Mouse (Mus musculus) lung, postnatal 0 days (tissue): ENCODE results near the gene Pgc.

ENCODE experiments used
- CTCF ChIP-seq: IDR thresholded peaks from 2 replicates; pipeline ENCODE4 v1.5.1; 2016; ENCODE audit warnings: antibody characterized with exemption, mild to moderate bottlenecking
- EP300 ChIP-seq: IDR thresholded peaks from 2 replicates; pipeline ENCODE4 v1.6.1; 2016; ENCODE audit warnings: antibody characterized with exemption, mild to moderate bottlenecking, control low read depth

DNA sequence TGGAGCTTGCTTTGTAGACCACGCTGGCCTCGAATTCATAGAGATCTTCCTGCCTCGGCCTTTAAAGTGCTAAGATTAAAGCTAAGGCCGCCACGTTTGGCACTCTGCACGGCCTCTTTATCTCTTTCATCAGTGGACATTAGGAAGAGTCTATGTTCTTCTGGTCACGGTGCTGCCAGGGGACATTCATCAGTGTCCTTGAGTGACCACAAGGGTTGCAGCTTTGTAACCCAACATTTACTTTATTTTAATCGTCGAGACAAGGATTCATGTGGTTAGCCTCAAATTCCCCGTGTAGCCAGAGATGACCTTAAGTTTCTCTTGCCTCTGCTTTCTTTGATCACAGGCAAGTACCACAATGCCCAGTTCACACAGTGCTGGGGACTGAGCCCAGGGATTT is 53.8 kb downstream of the Pgc start:
- TF ChIP-seq CTCF (no peak), EP300 (no peak)
